Mouse (Mus musculus) thymus, adult 2 months (tissue): ENCODE results near the gene Trio.

ENCODE experiments used
- CTCF ChIP-seq: fragments of 200-500 bp; IDR thresholded peaks from 2 replicates; pipeline ENCODE4 v1.5.1; 2012; ENCODE audit warnings: mild to moderate bottlenecking, control low read depth, low read length, moderate library complexity, borderline replicate concordance; ENCODE audit not compliant: control insufficient read depth, poor library complexity, insufficient read depth; ENCODE audit errors: extremely low read depth
- POLR2A ChIP-seq: fragments of 200-500 bp; IDR thresholded peaks from 2 replicates; pipeline ENCODE4 v1.6.1; 2012; ENCODE audit warnings: mild to moderate bottlenecking, low read length, control low read depth, moderate library complexity; ENCODE audit not compliant: control insufficient read depth, poor library complexity, insufficient read depth; ENCODE audit errors: extremely low read depth

DNA sequence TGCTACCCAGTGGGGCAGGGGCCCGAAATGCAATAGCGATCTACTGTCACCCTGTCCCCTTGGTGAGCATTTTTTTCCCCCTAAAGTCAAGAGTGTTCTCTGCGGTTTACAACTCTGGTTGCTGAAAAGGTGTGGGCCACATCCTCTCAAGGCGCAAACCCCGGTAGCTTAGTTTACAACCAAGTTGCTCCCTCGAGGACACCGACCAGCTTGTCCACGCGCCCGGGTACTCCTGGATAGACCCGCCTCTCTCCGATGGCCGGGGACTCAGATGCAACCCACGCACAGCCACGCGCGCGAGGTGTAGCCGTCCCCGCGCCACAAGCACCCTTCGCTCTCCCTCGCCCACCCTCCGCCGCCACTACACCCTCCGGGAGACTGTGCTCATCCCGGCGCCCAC is 344.7 kb downstream of the Trio start:
- TF ChIP-seq CTCF = no peak
- TF ChIP-seq POLR2A = no peak
